Mouse (Mus musculus): ENCODE data around the gene Zc3h12c. TPM values are rescaled to one million over a fixed set of nuclear protein-coding genes. Genes with fewer than 3 reads are reported as not detected.

The Zc3h12c gene
- polyA plus RNA-seq, 1 experiment from 2014 or later, result 1.2 TPM

- TF ChIP-seq EP300 (optimal IDR thresholded peaks at IDR 0.05), result no peak
- TF ChIP-seq CTCF (IDR thresholded peaks at IDR 0.05; ENCODE audit: low read depth), result no peak
- Histone ChIP-seq H3K4me2 (replicated peaks; ENCODE audit: low read depth) (no peak overlapping the region), H3K27ac (replicated peaks) (no peak overlapping the region), H3K9me3 (ENCODE audit: control insufficient read depth, low read length) (no peaks in the 10 kb centered on the region), H3K36me3 (ENCODE audit: control insufficient read depth, insufficient read depth, low read length) (peaks cover 4% of the 10 kb centered on the region; the same call in 1 of the 2 replicates), H3K4me1 (replicated peaks; ENCODE audit: control insufficient read depth, insufficient read depth) (no peaks in the 10 kb centered on the region), H3K9ac (ENCODE audit: low read length) (no peak overlapping the region), H3K4me3 (ENCODE audit: low read depth, low read length) (no peak overlapping the region), H3K27me3 (ENCODE audit: control insufficient read depth, insufficient read depth, low read length) (no peaks in the 10 kb centered on the region)
- WGBS, result 45% methylated on average over 1 of the region's 1 CpGs
- DNase-seq (ENCODE audit: low spot score) (no peak), ATAC-seq (ENCODE audit: low FRiP score, low TSS enrichment) (no peak)
These were observed 71.0 kb downstream of the Zc3h12c start for GRCm38 (mm10) chr9:52097386-52097785.

GRCm38 (mm10) chr9:52095666-52096065 lies 72.7 kb downstream of the Zc3h12c start:
- no peak overlapping the region for H3K4me2 ChIP-seq (replicated peaks; ENCODE audit: low read depth)
- H3K4me3 ChIP-seq (ENCODE audit: low read depth, low read length), result no peak overlapping the region
- H3K36me3 ChIP-seq (ENCODE audit: control insufficient read depth, insufficient read depth, low read length), result peaks cover 4% of the 10 kb centered on the region; the same call in 1 of the 2 replicates
- ATAC-seq (ENCODE audit: low FRiP score, low TSS enrichment) (no peak), DNase-seq (ENCODE audit: low spot score) (no peak)
- H3K9ac ChIP-seq (ENCODE audit: low read length), result no peak overlapping the region
- no peaks in the 10 kb centered on the region for H3K27me3 ChIP-seq (ENCODE audit: control insufficient read depth, insufficient read depth, low read length)
- no peak for TF ChIP-seq EP300 (optimal IDR thresholded peaks at IDR 0.05)
- TF ChIP-seq CTCF (IDR thresholded peaks at IDR 0.05; ENCODE audit: low read depth), result no peak
- H3K9me3 ChIP-seq (ENCODE audit: control insufficient read depth, low read length), result no peaks in the 10 kb centered on the region
- 67% methylated on average over 3 of the region's 3 CpGs for WGBS
- H3K27ac ChIP-seq (replicated peaks), result no peak overlapping the region
- H3K4me1 ChIP-seq (replicated peaks; ENCODE audit: control insufficient read depth, insufficient read depth), result no peaks in the 10 kb centered on the region

- TF ChIP-seq CTCF (IDR thresholded peaks at IDR 0.05; ENCODE audit: low read depth), result no peak
- no peak for TF ChIP-seq EP300 (optimal IDR thresholded peaks at IDR 0.05)
- 69% methylated on average over 10 of the region's 10 CpGs for WGBS
- Histone ChIP-seq H3K36me3 (ENCODE audit: control insufficient read depth, insufficient read depth, low read length) (peaks cover 4% of the 10 kb centered on the region; the same call in 1 of the 2 replicates), H3K4me1 (replicated peaks; ENCODE audit: control insufficient read depth, insufficient read depth) (no peaks in the 10 kb centered on the region), H3K4me2 (replicated peaks; ENCODE audit: low read depth) (no peak overlapping the region), H3K9ac (ENCODE audit: low read length) (no peak overlapping the region), H3K27me3 (ENCODE audit: control insufficient read depth, insufficient read depth, low read length) (no peaks in the 10 kb centered on the region), H3K9me3 (ENCODE audit: control insufficient read depth, low read length) (no peaks in the 10 kb centered on the region), H3K27ac (replicated peaks) (no peak overlapping the region), H3K4me3 (ENCODE audit: low read depth, low read length) (no peak overlapping the region)
- DNase-seq (ENCODE audit: low spot score) (no peak), ATAC-seq (ENCODE audit: low FRiP score, low TSS enrichment) (no peak)
These were observed 73.8 kb downstream of the Zc3h12c start for GRCm38 (mm10) chr9:52094471-52094980.

- WGBS, result 77% methylated on average over 5 of the region's 5 CpGs
- ATAC-seq (ENCODE audit: low FRiP score, low TSS enrichment) (no peak), DNase-seq (ENCODE audit: low spot score) (no peak)
- no peak overlapping the region for H3K27ac ChIP-seq (replicated peaks)
- H3K4me2 ChIP-seq (replicated peaks; ENCODE audit: low read depth), result no peak overlapping the region
- TF ChIP-seq EP300 (optimal IDR thresholded peaks at IDR 0.05) (no peak), CTCF (IDR thresholded peaks at IDR 0.05; ENCODE audit: low read depth) (no peak)
- no peaks in the 10 kb centered on the region for H3K27me3 ChIP-seq (ENCODE audit: control insufficient read depth, insufficient read depth, low read length)
- H3K36me3 ChIP-seq (ENCODE audit: control insufficient read depth, insufficient read depth, low read length), result peaks cover 4% of the 10 kb centered on the region; the same call in 1 of the 2 replicates
- H3K9ac ChIP-seq (ENCODE audit: low read length), result no peak overlapping the region
- H3K4me3 ChIP-seq (ENCODE audit: low read depth, low read length), result no peak overlapping the region
- H3K4me1 ChIP-seq (replicated peaks; ENCODE audit: control insufficient read depth, insufficient read depth), result no peaks in the 10 kb centered on the region
- no peaks in the 10 kb centered on the region for H3K9me3 ChIP-seq (ENCODE audit: control insufficient read depth, low read length)
These were observed 74.4 kb downstream of the Zc3h12c start for GRCm38 (mm10) chr9:52094016-52094415.

- no peak overlapping the region for H3K9ac ChIP-seq (ENCODE audit: low read length)
- H3K9me3 ChIP-seq (ENCODE audit: control insufficient read depth, low read length), result no peaks in the 10 kb centered on the region
- H3K4me3 ChIP-seq (ENCODE audit: low read depth, low read length), result no peak overlapping the region
- 77% methylated on average over 8 of the region's 8 CpGs for WGBS
- ATAC-seq (ENCODE audit: low FRiP score, low TSS enrichment) (no peak), DNase-seq (ENCODE audit: low spot score) (no peak)
- TF ChIP-seq CTCF (IDR thresholded peaks at IDR 0.05; ENCODE audit: low read depth), result no peak
- TF ChIP-seq EP300 (optimal IDR thresholded peaks at IDR 0.05), result no peak
- no peaks in the 10 kb centered on the region for H3K4me1 ChIP-seq (replicated peaks; ENCODE audit: control insufficient read depth, insufficient read depth)
- no peak overlapping the region for H3K4me2 ChIP-seq (replicated peaks; ENCODE audit: low read depth)
- H3K36me3 ChIP-seq (ENCODE audit: control insufficient read depth, insufficient read depth, low read length), result peaks cover 4% of the 10 kb centered on the region; the same call in 1 of the 2 replicates
- H3K27me3 ChIP-seq (ENCODE audit: control insufficient read depth, insufficient read depth, low read length), result no peaks in the 10 kb centered on the region
- no peak overlapping the region for H3K27ac ChIP-seq (replicated peaks)
These were observed 75.3 kb downstream of the Zc3h12c start for GRCm38 (mm10) chr9:52093108-52093507.

- Histone ChIP-seq H3K36me3 (ENCODE audit: control insufficient read depth, insufficient read depth, low read length) (peaks cover 6% of the 10 kb centered on the region), H3K4me3 (ENCODE audit: low read depth, low read length) (no peak overlapping the region), H3K4me1 (replicated peaks; ENCODE audit: control insufficient read depth, insufficient read depth) (no peaks in the 10 kb centered on the region), H3K4me2 (replicated peaks; ENCODE audit: low read depth) (no peak overlapping the region), H3K9me3 (ENCODE audit: control insufficient read depth, low read length) (no peaks in the 10 kb centered on the region), H3K9ac (ENCODE audit: low read length) (no peak overlapping the region), H3K27ac (replicated peaks) (no peak overlapping the region), H3K27me3 (ENCODE audit: control insufficient read depth, insufficient read depth, low read length) (no peaks in the 10 kb centered on the region)
- WGBS, result 80% methylated on average over 5 of the region's 5 CpGs
- no peak for TF ChIP-seq CTCF (IDR thresholded peaks at IDR 0.05; ENCODE audit: low read depth)
- TF ChIP-seq EP300 (optimal IDR thresholded peaks at IDR 0.05), result no peak
- ATAC-seq (ENCODE audit: low FRiP score, low TSS enrichment) (no peak), DNase-seq (ENCODE audit: low spot score) (no peak)
These were observed 76.1 kb downstream of the Zc3h12c start for GRCm38 (mm10) chr9:52092311-52092710.
